Mouse (Mus musculus) midbrain, embryonic 15.5 days (tissue): Measurements from ENCODE around the gene Wdr81. TPM values are rescaled to one million over a fixed set of nuclear protein-coding genes. Genes with fewer than 3 reads are reported as not detected.
"Not testable (repeated sequence)": the region's sequence is repeated elsewhere in the genome, so short reads cannot be mapped to it uniquely, and the experiment has no call there.

Experiments used
- ATAC-seq: fragments of 200-750 bp; cut with Nextera tagmentation; replicated peaks from 2 replicates; pipeline ENCODE4 v1.8.0; 2017; ENCODE audit warnings: moderate TSS enrichment
- H3K27ac ChIP-seq: fragments of 300-500 bp; sonication (generic); 2 replicates; pipeline ENCODE4 v1.5.1; 2015; ENCODE audit warnings: mild to moderate bottlenecking, inconsistent platforms
- H3K27me3 ChIP-seq: fragments of 300-500 bp; sonication (generic); replicated peaks from 2 replicates; pipeline ENCODE4 v1.6.1; 2015; ENCODE audit warnings: inconsistent platforms
- H3K36me3 ChIP-seq: fragments of 300-500 bp; sonication (generic); replicated peaks from 2 replicates; pipeline ENCODE4 v1.6.1; 2015; ENCODE audit warnings: inconsistent platforms
- H3K4me1 ChIP-seq: fragments of 300-500 bp; sonication (generic); 2 replicates; pipeline ENCODE4 v1.6.1; 2015; ENCODE audit warnings: inconsistent platforms
- H3K4me2 ChIP-seq: fragments of 300-500 bp; sonication (generic); 2 replicates; pipeline ENCODE4 v1.6.1; 2015; ENCODE audit warnings: inconsistent platforms, mild to moderate bottlenecking, moderate library complexity
- H3K4me3 ChIP-seq: fragments of 300-500 bp; sonication (generic); 2 replicates; pipeline ENCODE4 v1.5.1; 2015; ENCODE audit warnings: mild to moderate bottlenecking, inconsistent platforms
- H3K9ac ChIP-seq: fragments of 300-500 bp; sonication (generic); 2 replicates; pipeline ENCODE4 v1.6.1; 2015; ENCODE audit warnings: mild to moderate bottlenecking, inconsistent platforms
- H3K9me3 ChIP-seq: fragments of 300-500 bp; sonication (generic); 2 replicates; pipeline ENCODE4 v1.6.1; 2016; ENCODE audit warnings: inconsistent platforms
- WGBS: fragments of 180-500 bp; shearing (Covaris S2); methylation state at CpG from one replicate; pipeline ENCODE4 v1.1.7; 2015; ENCODE audit warnings: mixed read lengths; 5-methylcytosine and 5-hydroxymethylcytosine counted together
- polyA plus RNA-seq: library from polyadenylated mRNA; unstranded; fragments of >200 nt; fragmentation: Nextera tagmentation; extraction: Ambion mirVana; gene quantifications from 2 replicates; pipeline ENCODE4 v1.2.1, GENCODE M21; 2015

The Wdr81 gene
- polyA plus RNA-seq, 1 experiment from 2014 or later = 8.4 TPM

DNA sequence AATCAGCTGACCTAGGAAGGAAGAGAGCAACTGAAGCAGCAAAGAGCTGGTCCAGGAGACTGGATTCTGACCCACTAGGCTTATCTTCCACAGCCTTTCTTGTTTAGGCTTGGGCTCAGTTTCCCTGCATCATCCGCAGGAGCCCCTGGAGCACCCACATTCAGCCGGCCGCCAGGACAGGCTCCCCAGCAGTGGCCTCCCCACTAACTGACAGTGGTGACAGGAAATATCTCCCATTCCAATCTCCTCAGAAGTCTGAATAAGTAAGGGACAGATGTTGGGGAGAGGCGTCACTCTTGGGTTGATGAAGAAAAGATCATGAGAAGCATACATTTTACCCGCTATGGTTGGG, 5.2 kb upstream of the Wdr81 start:
- Histone ChIP-seq H3K9ac (no peak overlapping the region), H3K9me3 (no peaks in the 10 kb centered on the region), H3K4me1 (peaks cover 35% of the 10 kb centered on the region), H3K27ac (peak overlapping the region; percentile 83; the same call in 1 of the 2 replicates), H3K27me3 (0 out of 2 replicates have a peak, but pooled peaks cover 6% of the 10 kb centered on the region), H3K4me3 (0 out of 2 replicates have a peak overlapping the region, but pooled peaks have one; percentile 78), H3K4me2 (peak overlapping the region; percentile 73; the same call in 1 of the 2 replicates), H3K36me3 (no peaks in the 10 kb centered on the region; the same call in 1 of the 2 replicates)
- 40% methylated on average over 5 of the region's 5 CpGs for WGBS
- no peak for ATAC-seq

DNA sequence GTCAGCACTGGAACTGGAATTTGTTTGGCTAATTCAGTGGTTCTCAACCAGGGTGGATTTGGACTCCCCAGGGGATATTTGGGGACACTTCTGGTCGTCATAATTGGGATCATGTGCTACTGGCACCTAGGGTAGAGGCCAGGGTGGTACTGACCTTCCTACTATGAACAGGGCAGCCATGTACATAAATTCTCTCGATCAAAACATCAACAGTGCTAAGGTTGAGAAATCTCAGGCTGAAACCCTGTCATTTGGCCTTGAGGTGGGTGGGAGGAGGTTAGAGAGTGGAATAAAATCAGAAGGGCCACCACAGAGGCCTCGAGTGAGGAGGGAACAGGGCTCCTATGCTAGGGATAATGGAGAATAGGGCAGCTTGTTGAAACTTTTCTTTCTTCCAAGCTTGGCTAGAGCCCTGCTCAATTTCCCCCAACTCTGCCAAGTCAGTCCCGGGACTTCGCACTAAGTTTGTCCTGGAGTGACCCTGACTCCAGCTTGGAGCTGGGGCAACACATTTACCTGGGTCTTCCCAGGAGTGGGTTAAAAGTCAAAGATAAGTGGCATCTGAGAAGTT, 4.7 kb upstream of the Wdr81 start:
- no peaks in the 10 kb centered on the region for H3K9me3 ChIP-seq
- H3K4me1 ChIP-seq = peaks cover 36% of the 10 kb centered on the region
- H3K9ac ChIP-seq = no peak overlapping the region
- H3K27ac ChIP-seq = no peak overlapping the region
- H3K36me3 ChIP-seq = no peaks in the 10 kb centered on the region
- ATAC-seq = no peak
- no peak overlapping the region for H3K4me3 ChIP-seq
- WGBS = 84% methylated on average over 5 of the region's 5 CpGs
- H3K27me3 ChIP-seq = 0 out of 2 replicates have a peak, but pooled peaks cover 6% of the 10 kb centered on the region
- no peak overlapping the region for H3K4me2 ChIP-seq

DNA sequence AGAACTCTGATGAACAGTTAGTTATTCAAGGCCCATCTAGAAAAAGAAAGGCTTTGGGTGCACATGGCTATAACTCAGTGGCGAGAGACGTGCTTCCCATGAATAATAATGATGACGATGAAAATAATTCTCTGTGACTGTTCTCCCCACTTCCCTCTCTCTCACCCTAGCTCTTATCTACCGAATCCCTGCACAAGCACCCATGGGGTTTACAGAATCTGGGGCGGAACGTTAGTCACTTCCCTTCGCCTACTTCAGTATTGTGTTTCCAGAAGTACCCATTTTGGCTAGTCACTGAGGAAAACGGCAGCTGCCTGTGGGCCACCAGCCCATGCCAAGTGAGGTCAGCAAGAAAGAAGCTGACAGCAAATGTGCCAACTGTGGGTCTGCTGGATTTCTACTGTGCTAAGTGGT, 4.1 kb upstream of the Wdr81 start:
- H3K4me1 ChIP-seq = peaks cover 41% of the 10 kb centered on the region
- H3K9me3 ChIP-seq = no peaks in the 10 kb centered on the region
- no peak overlapping the region for H3K9ac ChIP-seq
- H3K4me3 ChIP-seq = no peak overlapping the region
- no peak for ATAC-seq
- no peak overlapping the region for H3K27ac ChIP-seq
- no peaks in the 10 kb centered on the region for H3K36me3 ChIP-seq
- 0 out of 2 replicates have a peak, but pooled peaks cover 6% of the 10 kb centered on the region for H3K27me3 ChIP-seq
- 81% methylated on average over 8 of the region's 8 CpGs for WGBS
- no peak overlapping the region for H3K4me2 ChIP-seq

DNA sequence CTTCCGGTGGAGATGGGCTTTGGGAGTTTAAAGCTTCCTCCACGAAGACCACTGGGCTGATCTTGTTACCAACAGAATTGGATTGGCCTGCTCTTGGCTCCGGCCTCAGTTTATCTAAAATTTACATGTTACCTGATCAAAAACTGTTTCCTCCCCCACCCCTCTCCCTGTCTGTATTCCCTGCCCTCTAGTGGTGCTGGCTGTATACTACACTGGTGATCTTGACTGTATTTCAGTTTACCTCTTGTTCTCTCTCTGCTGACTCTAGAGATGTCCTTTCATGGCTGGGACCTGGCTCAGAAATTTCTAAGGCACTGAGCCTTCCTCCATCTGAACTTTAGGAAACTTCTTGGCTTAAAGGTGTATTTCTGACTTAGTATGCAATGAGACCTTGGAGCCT, 3.7 kb upstream of the Wdr81 start:
- H3K27ac ChIP-seq = no peak overlapping the region
- 21% methylated on average over 3 of the region's 3 CpGs for WGBS

DNA sequence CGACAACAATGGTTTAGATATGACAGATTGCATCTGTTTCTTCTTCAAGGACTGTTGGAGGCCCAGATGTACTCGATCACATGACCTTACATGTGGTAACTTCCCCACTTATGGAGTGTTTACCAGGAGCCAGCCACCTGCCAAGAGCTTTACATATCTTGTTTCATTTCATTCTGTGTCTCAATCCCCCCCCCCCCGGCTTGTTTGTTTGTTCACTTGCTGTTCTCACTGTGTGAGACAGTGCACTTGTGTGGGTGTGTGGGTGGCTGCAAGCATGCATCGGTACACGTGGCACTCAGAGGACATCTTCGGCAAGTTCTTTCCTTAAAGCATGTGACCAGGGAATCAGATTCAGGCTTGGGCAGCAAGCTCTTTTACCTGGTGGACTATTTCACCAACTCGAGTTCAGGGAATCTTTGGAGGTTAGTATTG, 1.9 kb upstream of the Wdr81 start:
- H3K9me3 ChIP-seq = no peaks in the 10 kb centered on the region
- H3K36me3 ChIP-seq = no peaks in the 10 kb centered on the region
- H3K4me2 ChIP-seq = no peak overlapping the region
- no peak overlapping the region for H3K9ac ChIP-seq
- no peak overlapping the region for H3K4me3 ChIP-seq
- H3K27me3 ChIP-seq = no peaks in the 10 kb centered on the region
- peaks cover 32% of the 10 kb centered on the region for H3K4me1 ChIP-seq
- 83% methylated on average over 7 of the region's 7 CpGs for WGBS
- ATAC-seq = no peak
- H3K27ac ChIP-seq = no peak overlapping the region

More for the DNA sequence above, 3.7 kb upstream of the Wdr81 start:
- no peaks in the 10 kb centered on the region for H3K9me3 ChIP-seq
- no peak overlapping the region for H3K9ac ChIP-seq
- H3K4me1 ChIP-seq = peaks cover 45% of the 10 kb centered on the region
- H3K27me3 ChIP-seq = 0 out of 2 replicates have a peak, but pooled peaks cover 6% of the 10 kb centered on the region
- H3K4me2 ChIP-seq = no peak overlapping the region
- H3K36me3 ChIP-seq = no peaks in the 10 kb centered on the region
- no peak overlapping the region for H3K4me3 ChIP-seq
- ATAC-seq = no peak

DNA sequence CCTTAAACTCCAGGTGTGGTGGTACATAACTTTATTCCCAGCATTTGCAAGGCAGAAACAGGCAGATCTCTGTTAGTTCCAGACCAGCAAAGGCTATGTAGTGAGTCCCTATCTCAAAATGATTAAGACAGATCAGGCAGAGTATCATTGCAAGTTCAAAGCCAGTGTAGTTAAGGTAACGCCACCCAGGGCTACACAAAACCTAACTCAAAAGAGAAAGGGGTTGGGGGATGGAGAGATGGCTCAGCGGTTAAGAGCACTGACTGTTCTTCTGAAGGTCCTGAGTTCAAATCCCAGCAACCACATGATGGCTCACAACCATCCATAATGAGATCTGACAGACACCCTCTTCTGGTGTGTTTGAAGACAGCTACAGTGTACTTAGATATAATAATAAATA, 1.5 kb upstream of the Wdr81 start:
- H3K4me1 ChIP-seq = peaks cover 32% of the 10 kb centered on the region
- not testable (repeated sequence) for H3K27ac ChIP-seq, H3K4me3 ChIP-seq, ATAC-seq, H3K36me3 ChIP-seq, H3K9me3 ChIP-seq, H3K27me3 ChIP-seq, H3K9ac ChIP-seq, H3K4me2 ChIP-seq
- 100% methylated on average over 2 of the region's 2 CpGs for WGBS

DNA sequence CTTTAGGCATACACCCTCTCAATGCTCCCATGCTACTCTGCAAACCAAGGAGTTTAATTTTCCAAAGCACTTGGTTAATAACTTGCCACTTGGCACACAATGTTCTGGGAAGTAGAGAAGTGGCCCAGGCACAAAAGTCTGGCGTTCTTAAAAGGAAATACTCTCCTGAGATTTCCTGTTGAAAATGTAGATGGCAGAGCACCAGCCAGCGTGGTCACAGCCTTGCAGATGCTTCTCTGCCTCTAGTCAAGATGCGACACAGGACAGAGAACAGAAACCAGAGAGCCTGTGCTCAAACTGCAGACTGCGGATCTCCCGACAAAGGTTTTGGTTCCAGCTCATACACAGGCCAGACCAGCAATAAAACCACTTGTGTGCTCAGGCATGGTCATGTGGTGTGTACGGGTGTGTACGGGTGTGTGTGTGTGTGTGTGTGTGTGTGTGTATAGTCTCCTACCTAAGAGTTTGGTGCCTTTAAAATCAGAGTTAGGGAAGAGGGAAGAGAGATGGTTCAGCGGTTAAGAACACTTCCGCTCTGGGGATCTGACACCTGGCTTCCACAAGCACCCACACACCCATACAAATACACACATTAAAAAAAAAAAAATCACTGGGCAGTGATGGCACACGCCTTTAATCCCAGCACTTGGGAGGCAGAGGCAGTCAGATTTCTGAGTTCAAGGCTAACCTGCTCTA, 672 bp upstream of the Wdr81 start:
- peak overlapping the region; percentile 69 for H3K4me3 ChIP-seq
- WGBS = 79% methylated on average over 10 of the region's 10 CpGs

DNA sequence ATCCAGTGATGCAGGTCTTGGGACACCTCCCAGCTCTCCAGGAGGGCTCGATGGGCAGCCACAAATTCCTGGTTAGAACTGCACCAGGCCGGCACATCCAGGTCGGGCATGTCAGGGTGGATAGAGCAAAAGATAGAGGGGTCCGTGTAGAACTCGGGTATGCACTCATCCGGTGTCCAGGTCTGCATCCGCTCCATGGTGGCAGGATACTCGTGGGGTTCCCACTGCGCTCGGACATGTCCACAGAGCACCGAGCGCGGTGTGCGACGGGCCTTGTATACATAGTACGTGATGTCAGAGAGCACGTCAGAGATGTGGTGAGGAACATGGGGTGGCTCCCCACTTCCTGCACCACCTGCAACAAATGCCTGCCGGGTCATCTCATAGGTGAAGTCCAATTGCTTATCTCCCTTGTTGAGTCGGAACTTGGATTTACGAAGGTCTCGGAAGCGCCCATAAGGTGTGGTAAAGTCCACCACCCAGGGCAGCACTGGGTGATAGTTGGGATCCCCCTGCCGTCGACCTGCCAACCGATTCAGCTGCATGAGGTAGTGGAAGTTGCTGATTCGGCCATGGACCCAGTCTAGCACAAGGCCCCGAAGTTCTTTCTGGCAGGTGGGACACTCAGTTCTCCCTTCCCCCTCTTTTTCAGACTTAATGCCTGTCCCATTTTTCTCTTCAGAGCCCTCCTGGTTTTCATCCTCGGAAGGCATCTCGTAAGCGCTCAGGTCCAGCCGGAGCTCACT, 1.5 kb downstream of the Wdr81 start:
- peak overlapping the region; percentile 97; the same call in 1 of the 2 replicates for H3K4me2 ChIP-seq
- 0 out of 2 replicates have a peak overlapping the region, but pooled peaks have one; percentile 69 for H3K4me3 ChIP-seq
- 92% methylated on average over 31 of the region's 31 CpGs for WGBS
- 0 out of 2 replicates have a peak overlapping the region, but pooled peaks have one; percentile 70 for H3K9ac ChIP-seq
- no peaks in the 10 kb centered on the region for H3K9me3 ChIP-seq
- no peak for ATAC-seq
- no peaks in the 10 kb centered on the region for H3K27me3 ChIP-seq
- H3K4me1 ChIP-seq = peaks cover 17% of the 10 kb centered on the region
- no peak overlapping the region for H3K27ac ChIP-seq
- H3K36me3 ChIP-seq = peaks cover 13% of the 10 kb centered on the region; the same call in 1 of the 2 replicates

More for the DNA sequence above, 672 bp upstream of the Wdr81 start:
- H3K9ac ChIP-seq = peak overlapping the region; percentile 70
- peak overlapping the region; percentile 97 for H3K4me2 ChIP-seq
- H3K27ac ChIP-seq = peak overlapping the region; percentile 66
- no peaks in the 10 kb centered on the region for H3K9me3 ChIP-seq
- H3K4me1 ChIP-seq = peaks cover 24% of the 10 kb centered on the region
- H3K36me3 ChIP-seq = no peaks in the 10 kb centered on the region
- H3K27me3 ChIP-seq = no peaks in the 10 kb centered on the region
- ATAC-seq = no peak

DNA sequence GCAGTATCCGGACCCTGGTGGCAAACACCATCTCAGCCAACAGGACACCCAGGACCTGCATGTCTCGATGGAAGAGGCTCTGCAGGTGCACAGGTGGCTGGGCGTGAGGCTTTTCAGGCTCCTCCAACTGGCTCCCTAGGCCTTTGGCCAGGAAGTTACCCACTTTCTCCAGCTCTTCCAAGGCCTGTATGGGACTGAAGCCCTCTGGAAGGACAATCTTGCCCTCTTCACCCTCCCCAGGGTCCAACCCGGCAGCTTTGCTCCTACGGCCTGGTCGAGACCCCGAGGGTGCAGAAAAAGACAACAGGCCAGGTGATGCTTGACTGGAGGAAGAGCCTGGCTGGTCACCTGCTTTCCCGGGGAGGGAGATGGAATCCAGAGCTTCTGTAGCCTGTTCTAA, 2.4 kb downstream of the Wdr81 start:
- no peaks in the 10 kb centered on the region for H3K9me3 ChIP-seq
- no peak overlapping the region for H3K27ac ChIP-seq
- 92% methylated on average over 8 of the region's 8 CpGs for WGBS
- no peak overlapping the region for H3K9ac ChIP-seq
- H3K27me3 ChIP-seq = no peaks in the 10 kb centered on the region
- no peak for ATAC-seq
- no peak overlapping the region for H3K4me2 ChIP-seq
- peaks cover 17% of the 10 kb centered on the region for H3K4me1 ChIP-seq
- H3K36me3 ChIP-seq = peaks cover 19% of the 10 kb centered on the region; the same call in 1 of the 2 replicates
- H3K4me3 ChIP-seq = no peak overlapping the region

DNA sequence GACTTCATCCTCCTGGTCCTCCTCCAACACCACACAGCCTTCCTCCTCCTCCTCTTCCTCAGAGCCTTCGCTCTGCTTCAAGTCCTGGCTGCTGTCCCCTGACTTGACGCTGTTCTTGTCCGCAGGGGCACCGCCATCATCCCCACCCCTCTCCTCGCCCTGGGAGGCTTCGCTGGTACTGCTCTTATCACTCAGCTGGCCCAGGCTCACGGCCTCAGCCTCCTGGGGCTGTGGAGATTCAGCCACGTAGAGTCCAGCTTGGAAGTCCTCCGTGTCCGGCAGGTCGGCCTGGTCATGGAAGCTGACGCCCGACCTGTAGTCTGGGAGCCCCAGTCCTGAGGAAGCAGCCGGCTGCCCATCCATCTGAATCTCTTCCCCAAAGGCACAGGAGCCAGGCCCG, 3.6 kb downstream of the Wdr81 start:
- H3K9ac ChIP-seq = no peak overlapping the region
- 88% methylated on average over 15 of the region's 15 CpGs for WGBS

DNA sequence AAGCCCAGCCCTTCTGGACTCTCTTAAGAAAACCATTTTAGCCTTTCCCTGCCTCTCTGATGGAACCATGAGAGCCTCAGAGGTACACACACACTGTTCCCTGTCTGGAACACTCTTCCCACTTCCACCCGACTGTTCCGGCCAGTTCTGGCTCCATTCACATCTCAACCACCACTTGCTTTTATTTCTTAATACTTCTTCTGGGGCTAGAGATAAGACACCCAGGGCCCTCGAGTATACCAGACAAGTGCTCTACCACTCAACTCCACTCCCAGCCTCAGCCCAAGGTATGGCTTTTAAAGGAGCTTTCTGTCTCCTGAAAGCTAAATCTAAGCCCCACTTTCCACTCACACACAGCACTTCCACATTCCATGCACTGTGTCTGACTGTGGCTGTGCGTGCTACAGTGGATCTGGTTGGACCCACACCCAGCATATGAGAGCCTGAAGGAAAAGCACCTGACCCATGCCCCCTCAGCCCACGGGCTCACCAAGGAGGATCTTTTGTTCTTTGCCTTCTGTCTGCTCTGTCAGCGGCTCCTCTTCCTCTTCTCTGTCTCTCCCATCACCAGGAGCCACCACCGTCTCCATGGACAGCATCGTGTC, 4.1 kb downstream of the Wdr81 start:
- H3K9me3 ChIP-seq = no peaks in the 10 kb centered on the region
- no peaks in the 10 kb centered on the region for H3K27me3 ChIP-seq
- no peak overlapping the region for H3K9ac ChIP-seq
- no peak for ATAC-seq
- no peak overlapping the region for H3K27ac ChIP-seq
- H3K4me2 ChIP-seq = no peak overlapping the region
- WGBS = 83% methylated on average over 8 of the region's 8 CpGs
- H3K36me3 ChIP-seq = peaks cover 22% of the 10 kb centered on the region; the same call in 1 of the 2 replicates
- H3K4me1 ChIP-seq = peaks cover 17% of the 10 kb centered on the region
- H3K4me3 ChIP-seq = no peak overlapping the region

More for the DNA sequence above, 3.6 kb downstream of the Wdr81 start:
- Histone ChIP-seq H3K27ac (no peak overlapping the region), H3K36me3 (peaks cover 19% of the 10 kb centered on the region; the same call in 1 of the 2 replicates), H3K9me3 (no peaks in the 10 kb centered on the region), H3K4me2 (no peak overlapping the region), H3K4me3 (no peak overlapping the region), H3K4me1 (peaks cover 17% of the 10 kb centered on the region), H3K27me3 (no peaks in the 10 kb centered on the region)
- no peak for ATAC-seq

DNA sequence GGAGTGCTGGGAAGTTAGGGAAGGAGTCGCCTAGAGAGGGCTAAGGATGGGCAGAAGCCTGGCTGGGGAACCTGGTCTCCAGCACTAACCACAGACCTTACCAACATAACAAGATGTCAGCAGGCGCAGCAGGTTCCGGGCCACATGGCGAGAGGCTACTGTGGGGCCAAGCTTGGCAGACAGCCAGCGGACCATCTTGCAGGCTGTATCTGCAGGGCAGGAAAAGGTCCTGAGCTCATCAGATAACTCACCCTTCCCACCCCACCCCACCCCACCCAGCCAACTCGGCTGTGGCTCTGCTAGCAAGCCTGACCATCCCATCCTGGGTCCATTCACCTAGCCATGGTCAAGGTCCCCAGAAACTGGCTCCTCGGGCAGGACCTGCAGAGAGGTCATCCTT, 4.8 kb downstream of the Wdr81 start:
- H3K9me3 ChIP-seq = no peaks in the 10 kb centered on the region
- 86% methylated on average over 7 of the region's 7 CpGs for WGBS
- H3K9ac ChIP-seq = no peak overlapping the region
- H3K4me1 ChIP-seq = peaks cover 11% of the 10 kb centered on the region
- no peak overlapping the region for H3K4me2 ChIP-seq
- H3K27me3 ChIP-seq = no peaks in the 10 kb centered on the region
- no peak overlapping the region for H3K27ac ChIP-seq
- ATAC-seq = no peak
- peaks cover 24% of the 10 kb centered on the region; the same call in 1 of the 2 replicates for H3K36me3 ChIP-seq
- no peak overlapping the region for H3K4me3 ChIP-seq
